Mouse (Mus musculus) lung, adult 2 months (tissue): ENCODE measurements around the gene Cspg4.
A peak's percentile ranks its signal among the peaks of the same experiment; 100 is the strongest.

ENCODE experiments used
- CTCF ChIP-seq: fragments of 200-500 bp; IDR thresholded peaks from 2 replicates; pipeline ENCODE4 v1.5.1; 2011; ENCODE audit warnings: mild to moderate bottlenecking, low read length, control low read depth; ENCODE audit not compliant: insufficient read depth
- POLR2A ChIP-seq: fragments of 200-500 bp; IDR thresholded peaks from 2 replicates; pipeline ENCODE4 v1.6.1; 2011; ENCODE audit warnings: low read depth, mild to moderate bottlenecking, control low read depth, low read length, borderline replicate concordance; ENCODE audit errors: extremely low read depth

- TF ChIP-seq CTCF (peak; percentile 85), POLR2A (no peak)
Observed at GRCm38 (mm10) chr9:56889817-56890216, 25.0 kb downstream of the Cspg4 start.
